Mouse (Mus musculus): ENCODE data around the gene Stk11. TPM values are rescaled to one million over a fixed set of nuclear protein-coding genes. Genes with fewer than 3 reads are reported as not detected.

Stk11 gene
- total and polyA plus RNA-seq, 2 experiments from 2014 or later, result 14.8 to 77.8 TPM

DNA sequence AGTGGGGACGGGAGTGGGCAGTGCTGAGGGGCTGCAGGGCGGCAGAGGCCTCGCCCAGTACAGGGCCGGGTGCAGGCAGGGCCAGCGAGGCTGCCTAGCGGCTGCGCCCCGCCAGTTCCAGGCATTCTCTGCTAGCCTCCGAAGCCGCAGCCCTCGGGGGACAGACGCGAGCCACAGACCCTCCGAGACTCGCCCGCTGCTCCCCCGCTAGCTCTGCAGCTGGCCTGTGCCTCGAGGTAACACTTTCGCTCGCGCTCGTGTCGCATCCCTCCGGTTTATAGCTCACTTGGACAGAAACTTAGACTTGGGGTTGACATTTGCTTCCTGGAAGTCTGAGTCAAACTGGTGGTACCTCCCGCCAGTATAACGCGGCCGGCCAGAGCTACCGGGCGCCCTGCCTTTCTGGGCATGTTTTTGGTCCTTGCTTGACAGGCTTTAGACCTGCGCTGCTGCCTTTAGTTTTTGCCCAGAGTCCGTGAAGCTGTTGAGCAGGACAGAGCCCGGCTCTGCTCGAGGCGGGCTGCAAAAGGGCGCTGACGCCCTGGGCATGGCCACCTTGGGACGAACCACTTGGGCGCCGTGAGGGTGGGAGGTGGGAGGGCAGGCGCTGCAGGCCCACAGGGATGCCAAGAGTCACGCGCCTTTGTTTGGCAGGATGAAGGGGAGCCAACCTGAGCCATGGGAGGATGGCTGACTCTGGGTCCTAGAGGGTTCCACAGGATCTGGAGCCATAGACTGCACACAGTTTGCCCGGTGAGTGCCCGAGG is 56.3 kb downstream of the Stk11 start:
- peak overlapping the region; percentile 92 for H3K27ac ChIP-seq (ENCODE audit: low read depth, low read length)
- no peak for ATAC-seq
- peak overlapping the region; percentile 58 for H3K9ac ChIP-seq
- no peaks in the 10 kb centered on the region for H3K9me3 ChIP-seq (ENCODE audit: low read length)
- no peak for DNase-seq
- peak overlapping the region; percentile 61 for H3K4me2 ChIP-seq (ENCODE audit: low read depth)
- no peak for TF ChIP-seq CTCF (IDR thresholded peaks at IDR 0.05; ENCODE audit: low read depth)
- no peak overlapping the region for H3K4me3 ChIP-seq (ENCODE audit: low read depth, low read length)
- peaks cover 27% of the 10 kb centered on the region for H3K36me3 ChIP-seq (ENCODE audit: insufficient read depth)
- H3K4me1 ChIP-seq (ENCODE audit: insufficient read depth), result peaks cover 8% of the 10 kb centered on the region
- 85% methylated on average over 45 of the region's 45 CpGs for WGBS
- H3K27me3 ChIP-seq (ENCODE audit: insufficient read depth, low read length), result no peaks in the 10 kb centered on the region

DNA sequence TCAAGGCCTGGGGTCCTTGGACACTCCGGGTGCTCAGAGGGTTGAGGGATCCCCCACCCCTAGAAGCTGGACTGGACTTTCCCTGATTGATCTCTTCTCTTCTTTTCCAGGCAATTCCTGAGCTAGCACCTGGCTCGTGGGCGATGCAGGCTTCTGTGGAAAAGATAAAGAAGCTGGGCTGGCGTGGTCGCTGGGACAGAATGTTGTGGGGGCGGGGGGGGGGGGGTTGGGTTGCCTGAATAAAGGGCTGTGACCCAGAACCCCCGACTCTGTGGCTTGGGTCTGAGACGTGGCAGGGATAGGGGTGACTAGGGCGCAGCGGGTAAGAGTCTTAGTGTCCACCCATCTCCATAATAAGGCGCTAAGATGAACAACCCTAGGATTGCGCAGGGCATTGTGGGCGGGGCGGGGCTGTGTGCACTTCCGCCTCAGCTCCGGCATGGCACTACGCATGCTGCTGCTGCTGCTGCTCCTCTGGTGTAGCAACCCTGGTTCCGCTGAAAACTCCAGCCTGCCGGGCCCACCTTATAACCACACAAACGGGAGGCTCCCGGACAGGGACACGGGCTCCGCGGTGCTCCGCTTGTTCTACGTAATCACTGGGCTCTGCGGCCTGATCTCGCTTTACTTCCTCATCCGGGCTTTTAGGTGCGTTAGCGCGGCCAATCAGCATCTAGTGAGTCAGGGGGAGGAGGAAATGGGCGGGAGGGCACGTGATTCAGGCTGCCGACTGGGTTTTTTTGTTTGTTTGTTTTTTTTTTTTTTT is 57.1 kb downstream of the Stk11 start, which contains the start of gene 1600002K03Rik:
Gene 1600002K03Rik (plus strand): TSS at position 418 of the 766 bp plus-strand sequence.
- H3K4me3 ChIP-seq (ENCODE audit: low read depth, low read length), result peak within 1 kb of the TSS; percentile 47
- ATAC-seq (peak; percentile 84), DNase-seq (peak; percentile 95)
- peak within 1 kb of the TSS; percentile 61 for H3K4me2 ChIP-seq (ENCODE audit: low read depth)
- 6% methylated on average over 34 of the region's 35 CpGs for WGBS
- H3K9ac ChIP-seq, result peak within 1 kb of the TSS; percentile 58
- peaks cover 27% of the 10 kb centered on the region for H3K36me3 ChIP-seq (ENCODE audit: insufficient read depth)
- TF ChIP-seq CTCF (IDR thresholded peaks at IDR 0.05; ENCODE audit: low read depth), result no peak
- H3K4me1 ChIP-seq (ENCODE audit: insufficient read depth), result peaks cover 6% of the 10 kb centered on the region
- H3K27me3 ChIP-seq (ENCODE audit: insufficient read depth, low read length), result no peaks in the 10 kb centered on the region
- peak within 1 kb of the TSS; percentile 92 for H3K27ac ChIP-seq (ENCODE audit: low read depth, low read length)
- no peaks in the 10 kb centered on the region for H3K9me3 ChIP-seq (ENCODE audit: low read length)

DNA sequence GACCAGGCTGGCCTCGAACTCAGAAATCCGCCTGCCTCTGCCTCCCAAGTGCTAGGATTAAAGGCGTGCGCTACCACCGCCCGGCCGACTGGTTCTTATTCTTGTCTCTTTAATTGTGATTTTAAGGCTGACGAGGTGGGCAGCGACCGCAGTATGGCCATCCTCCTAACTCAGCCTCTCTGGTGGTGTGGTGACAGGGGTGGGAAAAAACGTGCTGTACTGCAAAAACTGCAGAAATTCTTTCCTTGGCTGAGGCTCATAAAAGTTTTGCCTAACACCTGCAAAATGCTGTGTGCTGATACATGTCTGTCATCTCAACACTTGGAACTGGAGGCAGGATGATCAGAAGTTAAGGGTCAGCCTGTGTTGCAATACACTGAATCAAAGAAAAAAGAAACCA is 57.8 kb downstream of the Stk11 start:
- no peak overlapping the region for H3K9ac ChIP-seq
- DNase-seq (peak; percentile 35), ATAC-seq (no peak)
- H3K9me3 ChIP-seq (ENCODE audit: low read length), result no peaks in the 10 kb centered on the region
- peaks cover 27% of the 10 kb centered on the region for H3K36me3 ChIP-seq (ENCODE audit: insufficient read depth)
- H3K27ac ChIP-seq (ENCODE audit: low read depth, low read length), result peak overlapping the region; percentile 92
- no peak for TF ChIP-seq CTCF (IDR thresholded peaks at IDR 0.05; ENCODE audit: low read depth)
- peak overlapping the region; percentile 47 for H3K4me3 ChIP-seq (ENCODE audit: low read depth, low read length)
- 7% methylated on average over 11 of the region's 11 CpGs for WGBS
- H3K4me1 ChIP-seq (ENCODE audit: insufficient read depth), result peaks cover 6% of the 10 kb centered on the region
- peak overlapping the region; percentile 61 for H3K4me2 ChIP-seq (ENCODE audit: low read depth)
- H3K27me3 ChIP-seq (ENCODE audit: insufficient read depth, low read length), result no peaks in the 10 kb centered on the region

DNA sequence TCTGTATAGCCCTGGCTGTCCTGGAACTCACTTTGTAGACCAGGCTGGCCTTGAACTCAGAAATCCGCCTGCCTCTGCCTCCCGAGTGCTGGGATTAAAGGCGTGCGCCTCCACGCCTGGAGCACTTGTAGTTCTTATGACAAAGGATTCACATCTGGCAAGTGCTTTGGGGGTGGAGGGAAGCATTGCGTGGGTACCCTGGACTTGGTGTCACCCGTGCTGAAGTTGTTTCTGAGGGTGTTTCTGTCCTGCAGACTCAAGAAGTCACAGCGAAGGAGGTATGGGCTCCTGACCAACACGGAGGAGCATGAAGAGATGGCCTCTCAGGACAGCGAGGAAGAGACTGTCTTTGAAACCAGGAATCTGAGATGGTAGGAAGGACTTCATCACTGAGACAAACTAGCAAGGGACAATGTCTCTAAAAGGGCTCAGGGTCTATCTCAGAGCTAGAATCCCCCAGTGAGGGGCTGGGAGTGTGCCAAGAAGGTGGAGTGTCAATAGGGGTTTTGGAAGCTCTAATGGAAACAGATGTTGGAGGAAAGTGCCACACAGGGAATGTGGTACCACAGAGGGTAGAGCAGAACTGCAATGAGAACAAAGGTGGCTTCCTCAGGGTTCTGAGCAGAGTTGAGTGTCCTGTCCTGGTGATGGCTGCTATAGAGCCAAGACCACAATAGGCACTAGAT is 58.5 kb downstream of the Stk11 start:
- Histone ChIP-seq H3K27ac (ENCODE audit: low read depth, low read length) (no peak overlapping the region), H3K4me1 (ENCODE audit: insufficient read depth) (no peaks in the 10 kb centered on the region; the same call in 1 of the 2 replicates), H3K27me3 (ENCODE audit: insufficient read depth, low read length) (no peaks in the 10 kb centered on the region), H3K9ac (no peak overlapping the region), H3K36me3 (ENCODE audit: insufficient read depth) (peaks cover 27% of the 10 kb centered on the region), H3K9me3 (ENCODE audit: low read length) (no peaks in the 10 kb centered on the region), H3K4me3 (ENCODE audit: low read depth, low read length) (no peak overlapping the region), H3K4me2 (ENCODE audit: low read depth) (no peak overlapping the region)
- 86% methylated on average over 10 of the region's 10 CpGs for WGBS
- TF ChIP-seq CTCF (IDR thresholded peaks at IDR 0.05; ENCODE audit: low read depth), result no peak
- DNase-seq, result no peak
- no peak for ATAC-seq

DNA sequence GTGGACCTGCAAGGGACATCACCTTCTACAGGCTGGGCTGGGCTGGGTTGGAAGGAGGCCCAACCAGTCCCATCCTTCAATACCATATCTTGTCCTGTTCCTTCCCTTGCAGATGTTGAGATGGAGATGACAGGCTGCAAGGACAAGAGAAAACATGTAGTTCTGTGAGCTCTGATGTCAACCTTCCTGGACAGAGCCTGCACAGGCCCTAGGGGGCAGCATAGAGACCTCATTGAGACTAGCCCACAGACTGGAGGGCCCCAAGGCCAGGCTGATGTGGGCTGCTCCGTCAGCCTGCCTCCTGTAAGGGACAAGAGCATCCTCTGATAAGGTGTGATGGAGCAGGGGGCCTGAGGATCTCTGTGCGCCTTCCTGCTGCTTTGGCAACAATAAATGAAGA is 59.1 kb downstream of the Stk11 start:
- DNase-seq (no peak), ATAC-seq (no peak)
- 54% methylated on average over 2 of the region's 2 CpGs for WGBS
- H3K4me2 ChIP-seq (ENCODE audit: low read depth), result no peak overlapping the region
- no peaks in the 10 kb centered on the region for H3K9me3 ChIP-seq (ENCODE audit: low read length)
- no peak overlapping the region for H3K27ac ChIP-seq (ENCODE audit: low read depth, low read length)
- TF ChIP-seq CTCF (IDR thresholded peaks at IDR 0.05; ENCODE audit: low read depth), result peak; percentile 57
- no peak overlapping the region for H3K4me3 ChIP-seq (ENCODE audit: low read depth, low read length)
- H3K9ac ChIP-seq, result no peak overlapping the region
- H3K36me3 ChIP-seq (ENCODE audit: insufficient read depth), result peaks cover 26% of the 10 kb centered on the region
- H3K27me3 ChIP-seq (ENCODE audit: insufficient read depth, low read length), result no peaks in the 10 kb centered on the region
- H3K4me1 ChIP-seq (ENCODE audit: insufficient read depth), result no peaks in the 10 kb centered on the region; the same call in 1 of the 2 replicates

DNA sequence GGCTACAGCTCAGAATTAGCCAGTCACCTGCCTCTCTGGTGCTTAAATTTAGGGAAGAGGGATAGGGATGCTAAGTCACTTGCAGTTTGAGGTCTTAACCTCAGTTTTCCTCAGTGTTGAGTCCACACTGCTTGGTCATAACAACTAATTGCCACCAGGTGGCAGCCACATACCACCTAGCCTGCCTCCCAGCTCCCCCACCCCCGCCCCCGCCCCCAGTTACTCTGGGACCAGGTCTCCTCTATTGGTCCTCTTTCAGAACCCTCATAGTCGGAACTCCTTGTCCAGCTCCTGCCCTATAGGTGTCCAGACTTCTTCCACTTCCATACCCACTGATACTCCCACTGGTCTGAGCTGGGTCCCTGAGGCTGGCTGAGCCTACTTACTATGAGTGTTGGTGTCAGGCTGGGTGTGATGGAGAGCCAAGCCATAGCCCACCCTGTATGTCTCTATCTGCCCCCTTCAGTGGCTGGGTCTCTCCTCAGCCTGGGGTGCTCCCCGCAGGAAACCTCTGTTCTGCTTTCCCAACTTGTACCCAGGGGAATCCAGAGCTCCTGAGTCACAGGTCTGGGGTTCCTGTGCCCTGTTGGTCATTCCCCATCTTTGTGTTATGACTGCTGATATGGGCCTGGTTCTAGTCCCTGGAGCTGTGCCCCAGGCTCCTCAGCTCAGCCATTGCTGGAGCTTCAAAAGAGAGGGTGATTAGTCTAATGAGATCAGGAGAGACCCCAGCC is 60.1 kb downstream of the Stk11 start:
- no peaks in the 10 kb centered on the region for H3K9me3 ChIP-seq (ENCODE audit: low read length)
- peak; percentile 78 for DNase-seq
- H3K9ac ChIP-seq, result no peak overlapping the region
- no peak overlapping the region for H3K27ac ChIP-seq (ENCODE audit: low read depth, low read length)
- WGBS, result 19% methylated on average over 4 of the region's 4 CpGs
- H3K4me1 ChIP-seq (ENCODE audit: insufficient read depth), result peaks cover 9% of the 10 kb centered on the region
- TF ChIP-seq CTCF (IDR thresholded peaks at IDR 0.05; ENCODE audit: low read depth), result peak; percentile 81
- H3K4me3 ChIP-seq (ENCODE audit: low read depth, low read length), result no peak overlapping the region
- H3K4me2 ChIP-seq (ENCODE audit: low read depth), result no peak overlapping the region
- no peaks in the 10 kb centered on the region for H3K27me3 ChIP-seq (ENCODE audit: insufficient read depth, low read length)
- peaks cover 16% of the 10 kb centered on the region for H3K36me3 ChIP-seq (ENCODE audit: insufficient read depth)
- ATAC-seq, result peak; percentile 28; the same call in 1 of the 2 replicates

Measured in forebrain, postnatal 0 days (tissue).